Mouse (Mus musculus) heart, adult 2 months (tissue): ENCODE results near the gene Ndfip2.

ENCODE experiments used
- CTCF ChIP-seq: fragments of 200-600 bp; IDR thresholded peaks from 2 replicates; pipeline ENCODE4 v1.8.1; 2022; ENCODE audit warnings: antibody characterized with exemption, mild to moderate bottlenecking, moderate library complexity
- POLR2A ChIP-seq: fragments of 200-500 bp; IDR thresholded peaks from 2 replicates; pipeline ENCODE4 v1.6.1; 2011; ENCODE audit warnings: mild to moderate bottlenecking, low read depth, low read length, control low read depth; ENCODE audit not compliant: insufficient read depth

DNA sequence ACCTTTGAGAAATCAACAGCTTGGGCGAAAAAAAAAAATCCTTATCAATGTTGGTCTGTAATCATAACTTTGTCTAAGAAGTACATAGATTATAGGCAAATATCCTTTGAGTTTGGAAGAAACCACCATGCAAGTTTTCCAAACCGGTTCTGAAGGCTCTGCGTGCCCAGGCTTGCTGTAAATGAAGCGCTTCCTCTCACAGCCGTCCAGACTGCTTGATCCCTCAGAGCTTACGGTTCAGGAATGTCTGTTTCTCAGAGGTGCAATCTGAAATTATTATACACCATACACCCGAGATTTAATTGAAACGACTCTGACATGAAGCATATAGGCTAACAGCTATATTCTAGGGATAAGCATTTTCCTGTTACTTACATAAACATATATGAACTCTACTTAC, 83.4 kb downstream of the Ndfip2 start:
- TF ChIP-seq CTCF, result no peak
- TF ChIP-seq POLR2A, result no peak
